Mouse (Mus musculus) ES-E14 (cell line): ENCODE results near the gene Lag3.

Source experiments
- MAFK ChIP-seq: IDR thresholded peaks from 2 replicates; pipeline ENCODE4 v1.6.1; 2014; ENCODE audit warnings: mild to moderate bottlenecking, low read depth, low read length, inconsistent platforms; ENCODE audit not compliant: insufficient read depth
- ZNF384 ChIP-seq: IDR thresholded peaks from 2 replicates; pipeline ENCODE4 v1.6.1; 2012; ENCODE audit warnings: low read depth, low read length, inconsistent platforms

GRCm38 (mm10) chr6:124917518-124918330, 6.2 kb upstream of the Lag3 start:
- TF ChIP-seq ZNF384 (no peak), MAFK (no peak)
